Mouse (Mus musculus): ENCODE results near the gene Nr2c1. TPM values are rescaled to one million over a fixed set of nuclear protein-coding genes. Genes with fewer than 3 reads are reported as not detected.

The Nr2c1 gene
- 10.1 and 11.3 TPM in 2 replicates for polyA plus RNA-seq (2012; rRNA removed)

DNA sequence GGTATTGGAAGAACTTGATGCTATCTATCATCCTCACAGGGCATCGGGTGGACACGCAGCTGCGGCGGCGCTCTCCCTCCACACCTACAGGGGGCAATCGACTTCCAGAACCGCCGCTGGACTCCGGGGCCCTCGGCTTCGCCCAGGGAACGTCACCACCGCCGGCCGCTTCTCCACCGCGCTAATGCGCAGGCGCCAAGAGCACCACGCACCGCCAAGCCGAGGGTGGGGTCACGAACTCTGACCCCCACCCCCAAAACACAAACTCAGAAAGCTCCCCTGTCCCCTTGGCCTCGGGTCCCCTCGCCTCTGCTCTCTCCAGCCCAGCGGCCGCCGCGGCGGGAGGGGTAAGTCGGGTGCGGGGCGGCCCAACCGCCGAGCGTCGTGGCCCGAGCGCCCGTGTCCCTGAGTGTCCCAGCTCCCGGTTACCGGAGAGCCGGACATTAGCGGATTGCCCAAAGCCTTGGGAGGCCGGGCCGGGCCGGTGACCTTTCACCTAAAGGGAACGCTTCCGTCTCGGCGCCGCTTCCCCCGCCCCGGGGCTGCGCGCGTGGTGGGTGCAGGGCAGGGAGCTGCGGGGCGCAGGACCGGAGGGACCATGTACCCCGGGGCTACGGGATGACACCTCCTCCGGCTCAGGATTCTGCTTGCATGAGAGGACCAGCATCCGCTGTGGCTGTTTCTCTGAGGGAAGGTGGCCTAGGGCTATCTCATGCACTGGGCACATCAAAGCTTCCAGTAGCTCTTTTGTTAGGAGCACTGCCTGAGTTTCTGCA is at the start of gene Nr2c1:
TSS of gene Nr2c1 (plus strand) at position 268 of the 776 bp plus-strand sequence.
- Histone ChIP-seq H3K27me3 (ENCODE audit: control insufficient read depth, insufficient read depth, low read length) (no peaks in the 10 kb centered on the region), H3K36me3 (ENCODE audit: control insufficient read depth, insufficient read depth, low read length) (no peaks in the 10 kb centered on the region), H3K4me3 (ENCODE audit: control insufficient read depth, low read depth, low read length) (peak within 1 kb of the TSS; percentile 97), H3K27ac (ENCODE audit: control insufficient read depth, insufficient read depth, low read depth, low read length) (peak within 1 kb of the TSS; percentile 92), H3K4me1 (ENCODE audit: control insufficient read depth, insufficient read depth, low read length) (peaks cover 3% of the 10 kb centered on the region; the same call in 1 of the 2 replicates)
- TF ChIP-seq CTCF (IDR thresholded peaks at IDR 0.05; ENCODE audit: control insufficient read depth, insufficient read depth, insufficient replicate concordance, low read depth, low read length) (peak; percentile 43; the same call in 1 of the 2 replicates), POLR2A (IDR thresholded peaks at IDR 0.05; ENCODE audit: control insufficient read depth, low read depth, low read length) (peak; percentile 46)

DNA sequence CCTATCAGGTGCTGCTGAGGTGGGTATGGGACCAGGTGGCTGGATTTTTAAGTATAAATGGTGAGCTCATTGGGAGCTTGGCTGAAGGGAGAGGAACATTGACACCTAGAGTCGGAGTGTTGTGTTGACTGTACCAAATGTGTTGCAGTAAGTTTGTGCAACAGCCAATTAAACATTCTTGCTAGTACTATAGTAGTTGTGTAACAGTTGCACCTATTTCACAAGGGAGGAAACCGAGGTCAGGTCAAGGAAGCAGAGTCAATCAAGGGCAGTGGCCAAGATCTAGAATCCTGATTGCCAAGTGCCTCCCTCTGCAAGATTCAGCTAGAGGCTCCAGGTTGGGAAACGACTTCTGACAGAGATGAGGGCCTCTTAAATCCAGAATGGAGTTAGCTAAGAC is 49.7 kb upstream of the Nr2c1 start:
- no peaks in the 10 kb centered on the region for H3K4me1 ChIP-seq (ENCODE audit: control insufficient read depth, insufficient read depth, low read length)
- H3K36me3 ChIP-seq (ENCODE audit: control insufficient read depth, insufficient read depth, low read length): no peaks in the 10 kb centered on the region
- no peaks in the 10 kb centered on the region for H3K27me3 ChIP-seq (ENCODE audit: control insufficient read depth, insufficient read depth, low read length)
- H3K27ac ChIP-seq (ENCODE audit: control insufficient read depth, insufficient read depth, low read depth, low read length): no peak overlapping the region
- no peak for TF ChIP-seq POLR2A (IDR thresholded peaks at IDR 0.05; ENCODE audit: control insufficient read depth, low read depth, low read length)
- TF ChIP-seq CTCF (IDR thresholded peaks at IDR 0.05; ENCODE audit: control insufficient read depth, insufficient read depth, insufficient replicate concordance, low read depth, low read length): no peak
- H3K4me3 ChIP-seq (ENCODE audit: control insufficient read depth, low read depth, low read length): no peak overlapping the region

DNA sequence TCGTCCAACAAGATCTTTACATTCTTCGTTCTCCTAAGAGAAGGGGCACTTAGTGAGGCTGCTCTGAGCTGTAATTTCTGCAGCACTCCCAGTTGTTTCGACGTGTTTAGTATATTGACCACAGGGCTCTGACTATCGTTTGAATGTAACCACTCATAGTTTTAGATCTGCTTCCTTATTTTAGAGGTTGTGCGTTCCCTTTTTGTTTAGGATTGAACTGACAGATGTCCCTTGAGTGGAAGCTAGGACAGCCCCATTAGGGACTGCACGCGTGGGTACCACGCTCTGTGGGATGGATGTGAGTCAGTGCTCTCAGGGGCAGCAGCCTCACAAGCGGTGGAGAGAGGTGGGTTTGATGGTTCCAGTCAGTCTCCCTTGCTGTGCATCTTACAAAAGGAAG is 42.3 kb upstream of the Nr2c1 start:
- TF ChIP-seq POLR2A (IDR thresholded peaks at IDR 0.05; ENCODE audit: control insufficient read depth, low read depth, low read length) (no peak), CTCF (IDR thresholded peaks at IDR 0.05; ENCODE audit: control insufficient read depth, insufficient read depth, insufficient replicate concordance, low read depth, low read length) (no peak)
- Histone ChIP-seq H3K27ac (ENCODE audit: control insufficient read depth, insufficient read depth, low read depth, low read length) (no peak overlapping the region), H3K4me3 (ENCODE audit: control insufficient read depth, low read depth, low read length) (no peak overlapping the region), H3K27me3 (ENCODE audit: control insufficient read depth, insufficient read depth, low read length) (no peaks in the 10 kb centered on the region), H3K4me1 (ENCODE audit: control insufficient read depth, insufficient read depth, low read length) (no peaks in the 10 kb centered on the region), H3K36me3 (ENCODE audit: control insufficient read depth, insufficient read depth, low read length) (no peaks in the 10 kb centered on the region)

DNA sequence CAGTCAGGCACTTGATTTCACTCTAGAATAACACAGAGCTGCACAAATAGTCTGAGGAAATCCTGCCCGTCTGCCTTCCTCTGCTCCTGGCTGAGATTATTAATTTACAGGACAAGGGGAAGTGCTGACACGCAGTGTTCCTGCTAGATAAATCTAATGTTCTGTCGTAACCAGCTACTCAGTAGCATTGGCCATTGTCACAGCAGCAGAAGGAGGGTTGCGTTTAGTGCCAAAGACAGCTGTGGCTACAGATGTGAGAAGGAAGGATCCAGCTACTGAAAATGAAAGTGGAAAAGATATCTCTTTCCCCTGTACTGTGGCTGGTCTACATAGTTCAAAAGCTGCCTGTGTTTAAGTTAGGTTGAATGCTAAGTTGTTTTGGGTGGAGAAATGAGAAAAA is 40.7 kb upstream of the Nr2c1 start:
- Histone ChIP-seq H3K4me1 (ENCODE audit: control insufficient read depth, insufficient read depth, low read length) (no peaks in the 10 kb centered on the region), H3K27ac (ENCODE audit: control insufficient read depth, insufficient read depth, low read depth, low read length) (no peak overlapping the region), H3K36me3 (ENCODE audit: control insufficient read depth, insufficient read depth, low read length) (no peaks in the 10 kb centered on the region), H3K4me3 (ENCODE audit: control insufficient read depth, low read depth, low read length) (no peak overlapping the region), H3K27me3 (ENCODE audit: control insufficient read depth, insufficient read depth, low read length) (no peaks in the 10 kb centered on the region)
- no peak for TF ChIP-seq POLR2A (IDR thresholded peaks at IDR 0.05; ENCODE audit: control insufficient read depth, low read depth, low read length)
- no peak for TF ChIP-seq CTCF (IDR thresholded peaks at IDR 0.05; ENCODE audit: control insufficient read depth, insufficient read depth, insufficient replicate concordance, low read depth, low read length)

DNA sequence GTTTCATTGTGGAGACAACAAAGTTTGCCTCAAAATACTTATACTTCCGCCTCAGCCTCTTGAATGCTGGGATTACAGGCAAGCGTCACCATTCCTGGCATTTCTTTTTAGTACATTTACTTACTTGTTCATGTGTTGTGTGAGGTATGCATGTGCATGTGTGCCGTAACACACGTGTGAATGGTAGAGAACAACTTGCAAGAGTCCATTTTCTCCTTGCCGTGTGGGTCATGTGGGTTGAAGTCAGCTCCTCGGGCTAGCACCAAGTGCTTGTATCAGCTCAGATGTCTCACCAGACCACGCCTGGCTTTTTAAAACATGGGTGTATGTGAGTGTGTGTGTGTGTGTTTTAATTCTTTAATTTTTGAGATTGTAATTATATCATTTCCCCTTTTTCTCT is 40.2 kb upstream of the Nr2c1 start:
- Histone ChIP-seq H3K4me3 (ENCODE audit: control insufficient read depth, low read depth, low read length) (no peak overlapping the region), H3K27ac (ENCODE audit: control insufficient read depth, insufficient read depth, low read depth, low read length) (no peak overlapping the region), H3K36me3 (ENCODE audit: control insufficient read depth, insufficient read depth, low read length) (no peaks in the 10 kb centered on the region), H3K4me1 (ENCODE audit: control insufficient read depth, insufficient read depth, low read length) (no peaks in the 10 kb centered on the region), H3K27me3 (ENCODE audit: control insufficient read depth, insufficient read depth, low read length) (no peaks in the 10 kb centered on the region)
- TF ChIP-seq CTCF (IDR thresholded peaks at IDR 0.05; ENCODE audit: control insufficient read depth, insufficient read depth, insufficient replicate concordance, low read depth, low read length): no peak
- no peak for TF ChIP-seq POLR2A (IDR thresholded peaks at IDR 0.05; ENCODE audit: control insufficient read depth, low read depth, low read length)

DNA sequence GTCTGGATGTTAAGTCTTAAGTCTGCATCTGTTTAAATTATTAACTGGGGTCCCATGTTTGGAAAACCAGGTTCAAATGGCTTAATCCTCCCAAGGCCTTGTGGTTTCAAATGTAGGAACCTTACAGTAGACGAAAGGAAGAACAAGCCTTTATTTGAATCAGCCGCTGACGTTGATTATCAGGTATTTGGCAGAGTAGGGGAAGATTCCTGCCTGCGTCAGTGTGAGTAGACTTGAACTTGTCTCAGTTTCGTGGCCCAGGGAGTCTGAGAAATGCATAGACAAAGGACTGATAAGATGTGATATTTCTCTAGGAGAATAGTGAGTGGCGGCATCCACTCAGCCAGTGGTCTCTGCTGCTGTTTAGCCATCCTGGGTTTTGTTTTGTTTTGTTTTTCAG is 39.0 kb upstream of the Nr2c1 start:
- Histone ChIP-seq H3K27me3 (ENCODE audit: control insufficient read depth, insufficient read depth, low read length) (no peaks in the 10 kb centered on the region), H3K4me3 (ENCODE audit: control insufficient read depth, low read depth, low read length) (no peak overlapping the region), H3K36me3 (ENCODE audit: control insufficient read depth, insufficient read depth, low read length) (no peaks in the 10 kb centered on the region), H3K27ac (ENCODE audit: control insufficient read depth, insufficient read depth, low read depth, low read length) (no peak overlapping the region), H3K4me1 (ENCODE audit: control insufficient read depth, insufficient read depth, low read length) (no peaks in the 10 kb centered on the region)
- TF ChIP-seq POLR2A (IDR thresholded peaks at IDR 0.05; ENCODE audit: control insufficient read depth, low read depth, low read length) (no peak), CTCF (IDR thresholded peaks at IDR 0.05; ENCODE audit: control insufficient read depth, insufficient read depth, insufficient replicate concordance, low read depth, low read length) (no peak)

DNA sequence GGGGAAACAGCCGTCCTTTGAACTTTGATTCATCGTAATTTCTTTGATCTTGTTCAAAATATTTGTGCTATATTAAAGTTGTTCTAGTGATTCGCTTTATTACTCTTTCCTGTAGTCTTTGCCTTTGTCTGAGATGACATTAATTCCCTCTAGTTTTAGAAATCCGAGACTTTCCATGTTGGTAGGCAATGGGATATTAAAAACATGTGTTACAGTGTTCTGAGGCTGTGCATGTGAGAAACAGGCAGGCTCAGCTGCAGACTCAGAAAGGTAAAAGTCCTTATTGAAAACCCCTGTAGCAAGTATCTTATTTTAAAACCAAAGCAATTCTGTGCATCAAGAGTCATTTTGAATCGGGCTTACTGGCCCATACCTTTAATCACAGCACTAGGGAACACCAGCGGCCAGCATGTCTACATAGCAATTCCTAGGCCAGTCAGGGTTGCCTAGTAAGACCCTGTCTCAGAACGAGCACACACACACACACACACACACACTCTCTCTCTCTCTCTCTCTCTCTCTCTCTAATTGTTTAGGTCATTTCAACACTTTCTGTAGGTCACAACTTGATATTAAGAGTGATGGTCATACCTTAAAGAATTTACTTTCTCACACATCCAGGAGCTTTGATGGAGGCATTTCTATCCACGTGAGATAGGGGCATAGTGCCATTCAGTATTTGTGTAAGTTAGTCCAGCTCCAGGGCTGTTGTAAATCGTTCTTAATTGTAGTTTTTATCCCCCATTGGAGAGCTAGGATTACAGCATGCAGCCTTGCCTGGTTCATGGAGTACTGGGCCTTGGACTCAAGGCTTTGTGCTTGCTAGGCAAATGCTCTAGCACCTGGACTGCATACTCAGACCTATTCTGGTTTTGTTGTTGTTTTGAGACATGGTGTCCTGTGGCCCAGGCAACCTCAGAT is 36.7 kb upstream of the Nr2c1 start:
- no peak for TF ChIP-seq POLR2A (IDR thresholded peaks at IDR 0.05; ENCODE audit: control insufficient read depth, low read depth, low read length)
- no peak for TF ChIP-seq CTCF (IDR thresholded peaks at IDR 0.05; ENCODE audit: control insufficient read depth, insufficient read depth, insufficient replicate concordance, low read depth, low read length)
- H3K4me1 ChIP-seq (ENCODE audit: control insufficient read depth, insufficient read depth, low read length): no peaks in the 10 kb centered on the region; the same call in 1 of the 2 replicates
- no peak overlapping the region; the same call in 1 of the 2 replicates for H3K27ac ChIP-seq (ENCODE audit: control insufficient read depth, insufficient read depth, low read depth, low read length)

More for the DNA sequence above, 36.7 kb upstream of the Nr2c1 start:
- H3K27me3 ChIP-seq (ENCODE audit: control insufficient read depth, insufficient read depth, low read length): no peaks in the 10 kb centered on the region
- H3K36me3 ChIP-seq (ENCODE audit: control insufficient read depth, insufficient read depth, low read length): no peaks in the 10 kb centered on the region
- H3K4me3 ChIP-seq (ENCODE audit: control insufficient read depth, low read depth, low read length): no peak overlapping the region

Data from testis, adult 2 months (tissue).